Mouse (Mus musculus): ENCODE data around the gene Nudt21. TPM values are rescaled to one million over a fixed set of nuclear protein-coding genes. Genes with fewer than 3 reads are reported as not detected.
A peak's percentile ranks its signal among the peaks of the same experiment; 100 is the strongest.

The Nudt21 gene
- polyA plus RNA-seq, 1 experiment from 2014 or later, result 100 TPM

- Histone ChIP-seq H3K9me3 (replicated peaks) (no peaks in the 10 kb centered on the region), H3K27me3 (replicated peaks) (no peaks in the 10 kb centered on the region), H3K4me2 (no peak overlapping the region), H3K4me1 (peaks cover 24% of the 10 kb centered on the region), H3K4me3 (no peak overlapping the region), H3K27ac (no peak overlapping the region), H3K36me3 (peaks cover 77% of the 10 kb centered on the region), H3K9ac (no peak overlapping the region)
- ATAC-seq, result no peak
- 93% methylated on average over 9 of the region's 9 CpGs for WGBS (ENCODE audit: insufficient replicate concordance)
These were observed 7.1 kb downstream of the Nudt21 start for GRCm38 (mm10) chr8:94029701-94030100.

- Histone ChIP-seq H3K4me3 (no peak overlapping the region), H3K36me3 (peaks cover 89% of the 10 kb centered on the region), H3K4me1 (no peaks in the 10 kb centered on the region), H3K9ac (no peak overlapping the region), H3K27ac (no peak overlapping the region), H3K9me3 (replicated peaks) (no peaks in the 10 kb centered on the region), H3K4me2 (no peak overlapping the region), H3K27me3 (replicated peaks) (no peaks in the 10 kb centered on the region)
- no peak for ATAC-seq
- WGBS (ENCODE audit: insufficient replicate concordance), result 83% methylated on average over 6 of the region's 6 CpGs
These were observed 12.9 kb downstream of the Nudt21 start for GRCm38 (mm10) chr8:94023916-94024315.

DNA sequence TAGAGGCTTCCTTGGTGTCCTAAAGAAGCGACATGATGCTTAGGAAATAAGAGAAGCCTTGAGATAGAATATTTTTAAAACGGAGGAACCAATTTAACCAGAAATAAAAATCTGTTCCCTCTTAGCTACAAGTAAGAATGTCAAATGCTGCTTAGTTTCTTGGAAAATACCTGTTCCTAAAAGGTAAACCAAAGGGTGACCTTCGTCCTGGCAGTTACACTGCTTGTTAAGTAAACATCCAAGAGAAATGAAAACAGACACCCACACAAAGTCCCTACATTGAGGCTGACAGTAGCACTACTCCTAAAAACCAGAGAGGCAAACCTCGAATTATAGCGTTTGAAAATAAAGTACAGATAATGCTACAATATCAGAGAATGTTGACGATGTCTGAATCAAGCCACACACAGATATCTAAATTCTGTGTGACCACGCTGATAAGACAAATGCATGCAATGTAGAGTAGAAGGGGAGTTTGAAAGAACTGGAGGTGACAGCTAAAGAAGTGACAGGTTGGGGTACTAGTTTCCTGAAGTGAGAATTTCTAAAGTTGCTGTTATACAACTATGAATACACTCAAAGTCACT, 23.7 kb downstream of the Nudt21 start:
- Histone ChIP-seq H3K4me1 (peaks cover 53% of the 10 kb centered on the region), H3K4me2 (peak overlapping the region; percentile 100), H3K9ac (peak overlapping the region; percentile 99), H3K36me3 (peaks cover 17% of the 10 kb centered on the region), H3K27ac (peak overlapping the region; percentile 98), H3K27me3 (replicated peaks) (no peaks in the 10 kb centered on the region), H3K4me3 (peak overlapping the region; percentile 97), H3K9me3 (replicated peaks) (no peaks in the 10 kb centered on the region)
- 13% methylated on average over 7 of the region's 7 CpGs for WGBS (ENCODE audit: insufficient replicate concordance)
- no peak for ATAC-seq

DNA sequence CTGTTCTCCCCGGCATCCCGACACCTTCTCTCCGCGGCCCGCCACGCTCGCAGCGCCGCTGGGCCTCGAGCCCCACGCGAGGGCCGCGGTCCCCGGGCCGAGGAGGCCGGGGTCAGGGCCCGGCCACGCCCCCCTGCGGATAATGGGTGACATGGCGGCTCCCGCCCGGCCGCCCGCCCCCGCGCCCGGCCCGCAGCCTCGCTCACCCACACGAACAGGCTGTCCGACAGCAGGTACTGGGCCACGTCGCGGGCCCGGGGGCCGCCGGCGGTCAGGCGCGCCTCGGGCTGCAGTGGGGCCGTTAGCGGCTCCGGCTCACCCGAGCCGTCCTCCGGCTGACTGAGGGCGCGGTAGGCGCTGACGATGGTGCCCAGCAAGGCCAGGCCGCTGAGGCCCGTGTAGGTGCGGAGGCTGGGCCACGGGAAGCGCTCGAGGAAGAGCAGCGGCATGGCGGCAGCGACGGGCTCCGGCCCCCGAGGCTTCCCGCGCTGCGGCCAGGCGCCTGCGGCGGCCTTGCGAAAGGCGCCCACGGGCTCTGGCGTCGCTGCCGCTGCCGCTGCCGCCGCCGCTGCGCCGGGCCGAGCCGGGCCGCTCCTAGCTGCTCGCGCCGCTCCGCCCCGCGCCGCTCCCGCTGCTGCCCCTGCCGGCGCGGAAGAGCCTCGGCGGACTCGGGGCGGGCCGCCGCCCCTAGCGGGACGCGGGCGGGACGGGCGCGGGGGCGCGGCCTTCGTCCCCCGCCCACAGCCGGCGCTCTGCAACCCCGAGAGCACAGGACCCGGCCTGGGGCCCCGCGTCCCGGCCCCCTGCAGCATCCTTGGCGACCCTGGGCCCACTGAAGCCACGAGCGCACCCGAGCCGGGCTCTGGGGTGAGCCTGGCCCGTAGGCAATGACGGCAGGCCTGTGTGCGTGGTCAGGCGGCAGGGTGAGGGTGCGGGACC, 24.5 kb downstream of the Nudt21 start, which contains the start of gene Amfr:
Amfr (minus strand) TSS at position 830 of the 939 bp plus-strand sequence.
- no peaks in the 10 kb centered on the region for H3K27me3 ChIP-seq (replicated peaks)
- peak within 1 kb of the TSS; percentile 100 for H3K4me2 ChIP-seq
- H3K4me3 ChIP-seq, result peak within 1 kb of the TSS; percentile 97
- H3K4me1 ChIP-seq, result peaks cover 57% of the 10 kb centered on the region
- no peaks in the 10 kb centered on the region for H3K9me3 ChIP-seq (replicated peaks)
- H3K9ac ChIP-seq, result peak within 1 kb of the TSS; percentile 99
- peak; percentile 92 for ATAC-seq
- H3K36me3 ChIP-seq, result peaks cover 15% of the 10 kb centered on the region
- WGBS (ENCODE audit: insufficient replicate concordance), result under 1% methylated on average over 103 of the region's 130 CpGs
- peak within 1 kb of the TSS; percentile 98 for H3K27ac ChIP-seq

GRCm38 (mm10) chr8:94011076-94012012, 25.5 kb downstream of the Nudt21 start:
- Histone ChIP-seq H3K4me3 (peak overlapping the region; percentile 97), H3K27ac (peak overlapping the region; percentile 98), H3K27me3 (replicated peaks) (no peaks in the 10 kb centered on the region), H3K4me1 (peaks cover 57% of the 10 kb centered on the region), H3K36me3 (peaks cover 19% of the 10 kb centered on the region), H3K9ac (peak overlapping the region; percentile 99), H3K9me3 (replicated peaks) (no peaks in the 10 kb centered on the region), H3K4me2 (peak overlapping the region; percentile 100)
- peak; percentile 50; the same call in 1 of the 2 replicates for ATAC-seq
- 2% methylated on average over 48 of the region's 48 CpGs for WGBS (ENCODE audit: insufficient replicate concordance)

DNA sequence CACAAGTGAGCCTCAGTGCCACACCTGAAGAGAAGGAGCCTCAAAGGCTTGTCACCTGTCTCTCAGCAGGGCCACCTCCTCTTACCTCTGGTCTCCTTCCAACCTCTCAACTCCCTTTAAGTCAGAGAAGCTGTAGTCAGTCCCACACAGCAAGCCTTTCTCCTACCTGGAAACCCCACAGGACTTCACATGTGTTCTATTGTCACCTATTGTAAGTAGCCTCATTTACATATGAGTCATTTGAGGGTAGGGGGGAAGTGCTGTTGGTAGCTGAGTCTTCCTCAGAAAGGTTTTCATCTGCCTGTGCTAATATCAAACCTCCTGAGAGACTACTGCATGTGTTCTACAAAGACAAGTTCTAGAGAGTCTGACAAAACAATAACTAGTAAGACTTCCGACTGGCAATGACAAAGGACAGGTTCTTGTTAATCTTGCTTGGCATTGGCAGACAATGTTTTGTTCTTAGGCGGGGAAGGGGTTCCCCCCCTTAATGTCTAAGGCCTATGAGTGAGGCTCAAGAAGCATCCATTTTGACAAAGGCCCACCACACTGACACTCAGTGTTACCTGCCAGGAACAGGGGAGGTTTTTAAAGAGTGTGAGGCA, 26.6 kb downstream of the Nudt21 start:
- 56% methylated on average over 2 of the region's 2 CpGs for WGBS (ENCODE audit: insufficient replicate concordance)
- H3K4me2 ChIP-seq, result peak overlapping the region; percentile 100
- H3K9ac ChIP-seq, result peak overlapping the region; percentile 99
- H3K9me3 ChIP-seq (replicated peaks), result no peaks in the 10 kb centered on the region
- peak overlapping the region; percentile 64 for H3K27ac ChIP-seq
- H3K4me3 ChIP-seq, result peak overlapping the region; percentile 97
- H3K27me3 ChIP-seq (replicated peaks), result no peaks in the 10 kb centered on the region
- ATAC-seq, result no peak
- H3K4me1 ChIP-seq, result peaks cover 57% of the 10 kb centered on the region
- H3K36me3 ChIP-seq, result peaks cover 22% of the 10 kb centered on the region

- Histone ChIP-seq H3K4me2 (peak overlapping the region; percentile 100), H3K4me1 (peaks cover 49% of the 10 kb centered on the region), H3K9me3 (replicated peaks) (no peaks in the 10 kb centered on the region), H3K27me3 (replicated peaks) (no peaks in the 10 kb centered on the region), H3K27ac (peak overlapping the region; percentile 57; the same call in 1 of the 2 replicates), H3K9ac (peak overlapping the region; percentile 99), H3K4me3 (peak overlapping the region; percentile 97), H3K36me3 (peaks cover 27% of the 10 kb centered on the region)
- ATAC-seq, result no peak
- WGBS (ENCODE audit: insufficient replicate concordance), result 47% methylated on average over 15 of the region's 15 CpGs
These were observed 27.5 kb downstream of the Nudt21 start for GRCm38 (mm10) chr8:94009243-94009845.

DNA sequence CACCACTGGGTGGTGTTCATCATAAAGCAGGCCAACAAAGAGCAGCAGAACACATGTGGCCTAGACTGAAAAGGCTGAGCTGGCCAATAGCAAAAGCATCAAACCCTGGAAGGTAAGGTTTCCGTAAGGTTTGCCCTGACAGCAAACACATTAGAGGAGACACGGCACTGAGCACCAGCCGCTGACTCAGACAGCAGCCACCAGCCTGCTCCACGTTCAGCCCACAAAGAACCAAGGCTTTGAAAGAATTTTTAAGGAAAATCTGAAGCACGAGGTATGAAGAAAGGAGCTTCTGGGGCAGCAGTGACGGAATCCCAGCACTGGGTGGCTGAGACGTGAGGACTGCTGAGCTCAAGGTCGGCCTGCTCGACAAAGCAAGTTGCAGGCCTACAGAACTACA, 32.7 kb downstream of the Nudt21 start:
- no peak for ATAC-seq
- Histone ChIP-seq H3K9me3 (replicated peaks) (no peaks in the 10 kb centered on the region), H3K27ac (no peak overlapping the region), H3K4me2 (no peak overlapping the region), H3K9ac (no peak overlapping the region), H3K4me3 (no peak overlapping the region), H3K36me3 (peaks cover 77% of the 10 kb centered on the region), H3K4me1 (peaks cover 15% of the 10 kb centered on the region), H3K27me3 (replicated peaks) (no peaks in the 10 kb centered on the region)
- WGBS (ENCODE audit: insufficient replicate concordance), result 89% methylated on average over 9 of the region's 9 CpGs

DNA sequence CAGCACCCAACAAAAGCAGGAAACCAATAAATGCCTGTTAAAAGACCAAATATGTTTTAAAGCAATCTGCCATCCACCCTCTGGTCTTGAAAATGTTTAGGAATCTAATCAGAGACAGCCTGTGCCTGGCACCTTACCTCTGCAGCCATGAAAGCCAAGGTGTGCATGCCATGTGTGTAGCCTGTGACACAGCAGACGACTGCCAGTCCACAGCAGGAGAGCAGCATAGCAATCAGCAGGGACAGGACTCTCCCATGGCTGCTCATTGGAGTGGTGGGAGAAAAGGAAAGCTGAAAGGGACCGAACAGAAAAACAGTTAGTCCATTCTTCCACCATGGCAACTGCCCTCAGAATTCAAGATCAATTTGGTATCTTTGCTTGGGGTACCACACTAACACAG, 37.9 kb downstream of the Nudt21 start:
- H3K9me3 ChIP-seq (replicated peaks), result no peaks in the 10 kb centered on the region
- no peak overlapping the region for H3K4me3 ChIP-seq
- H3K4me2 ChIP-seq, result no peak overlapping the region
- no peaks in the 10 kb centered on the region for H3K27me3 ChIP-seq (replicated peaks)
- peaks cover 82% of the 10 kb centered on the region for H3K36me3 ChIP-seq
- 88% methylated on average over 2 of the region's 2 CpGs for WGBS (ENCODE audit: insufficient replicate concordance)
- ATAC-seq, result no peak
- no peak overlapping the region for H3K9ac ChIP-seq
- no peaks in the 10 kb centered on the region for H3K4me1 ChIP-seq
- no peak overlapping the region for H3K27ac ChIP-seq

DNA sequence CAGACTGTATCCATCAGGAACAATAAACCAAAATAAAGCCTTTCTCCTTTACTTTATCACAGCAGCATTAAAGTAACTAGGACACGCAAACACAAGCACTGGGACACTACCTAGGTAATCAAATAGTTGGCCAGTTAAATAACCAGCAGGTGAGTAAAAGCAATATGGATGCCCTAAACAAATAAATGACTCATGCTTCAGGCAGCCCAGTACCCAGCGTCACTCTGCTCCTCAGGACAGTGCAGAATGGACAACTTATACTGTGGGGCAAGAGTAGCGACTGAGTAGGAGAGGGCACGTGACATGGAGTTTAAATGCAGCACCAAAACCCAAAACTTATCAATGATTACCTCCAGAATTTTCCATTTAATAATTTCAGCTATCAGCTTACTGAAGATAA, 47.1 kb downstream of the Nudt21 start:
- no peak for ATAC-seq
- Histone ChIP-seq H3K4me3 (no peak overlapping the region), H3K9ac (no peak overlapping the region), H3K27me3 (replicated peaks) (no peaks in the 10 kb centered on the region), H3K4me2 (no peak overlapping the region), H3K36me3 (peaks cover 80% of the 10 kb centered on the region), H3K27ac (no peak overlapping the region), H3K4me1 (no peaks in the 10 kb centered on the region), H3K9me3 (replicated peaks) (peaks cover 9% of the 10 kb centered on the region)
- 88% methylated on average over 4 of the region's 4 CpGs for WGBS (ENCODE audit: insufficient replicate concordance)

DNA sequence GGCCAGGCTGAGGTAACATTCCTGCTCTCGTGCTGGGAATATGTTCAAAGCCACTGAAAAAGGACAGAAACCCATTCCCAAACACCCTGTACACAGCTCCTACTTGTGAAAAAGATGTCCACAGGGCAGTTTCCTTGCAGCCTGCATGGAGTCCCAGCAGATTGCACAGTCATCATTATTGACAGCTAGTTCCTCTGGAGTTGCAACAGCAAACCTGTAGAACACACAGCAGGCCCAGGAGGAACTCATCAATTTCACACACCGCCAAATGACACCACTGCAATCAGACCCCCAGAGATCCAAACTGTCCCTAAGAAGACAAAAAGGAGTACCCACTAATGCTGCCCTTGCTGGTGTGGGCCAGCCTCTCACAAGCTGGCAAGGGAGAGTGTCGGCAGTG, 52.1 kb downstream of the Nudt21 start:
- Histone ChIP-seq H3K4me1 (no peaks in the 10 kb centered on the region), H3K36me3 (peaks cover 94% of the 10 kb centered on the region), H3K27ac (no peak overlapping the region), H3K4me2 (no peak overlapping the region), H3K9me3 (replicated peaks) (no peaks in the 10 kb centered on the region), H3K4me3 (no peak overlapping the region), H3K27me3 (replicated peaks) (no peaks in the 10 kb centered on the region), H3K9ac (no peak overlapping the region)
- ATAC-seq, result no peak
- 85% methylated on average over 3 of the region's 3 CpGs for WGBS (ENCODE audit: insufficient replicate concordance)
